Mouse (Mus musculus): ENCODE measurements around the gene Tiam1.

GRCm38 (mm10) chr16:90051051-90051450, 92.5 kb downstream of the Tiam1 start:
- TF ChIP-seq CTCF (IDR thresholded peaks at IDR 0.05; ENCODE audit: extremely low read depth, insufficient read length, insufficient replicate concordance, low read depth, low read length): no peak
- TF ChIP-seq POLR2A (IDR thresholded peaks at IDR 0.05; ENCODE audit: low read depth, low read length): no peak

Measured in small intestine, adult 2 months (tissue).